Mouse (Mus musculus) E14TG2a.4 (cell line): Measurements from ENCODE around the gene Rrp12.

Experiments used
- CTCF ChIP-seq: conservative IDR thresholded peaks from 2 replicates; pipeline ENCODE4 v1.5.1; 2014; ENCODE audit warnings: low read length
- NANOG ChIP-seq: IDR thresholded peaks from 2 replicates; pipeline ENCODE4 v1.6.1; 2014; ENCODE audit warnings: borderline replicate concordance, low read length, mixed read lengths
- POU5F1 ChIP-seq: IDR thresholded peaks from 2 replicates; pipeline ENCODE4 v1.6.1; 2014; ENCODE audit warnings: low read length, borderline replicate concordance

- no peak for TF ChIP-seq CTCF
- TF ChIP-seq NANOG: no peak
- no peak for TF ChIP-seq POU5F1
Observed at GRCm38 (mm10) chr19:41813374-41813773, 82.6 kb downstream of the Rrp12 start.
